Mouse (Mus musculus): ENCODE data around the gene H2-Eb1.

GRCm38 (mm10) chr17:34269817-34270216 is 35.9 kb upstream of the H2-Eb1 start:
- TF ChIP-seq CTCF (IDR thresholded peaks at IDR 0.05; ENCODE audit: low read depth, low read length) (no peak), POLR2AphosphoS5 (IDR thresholded peaks at IDR 0.05; ENCODE audit: insufficient replicate concordance, low read depth, low read length) (no peak), TAL1 (conservative IDR thresholded peaks at IDR 0.05; ENCODE audit: low read depth, low read length) (no peak)

All from G1E (cell line).